Mouse (Mus musculus): ENCODE data around the gene Myo3a.

GRCm38 (mm10) chr2:22663731-22664130 lies 436.4 kb downstream of the Myo3a start:
- TF ChIP-seq TAL1 (IDR thresholded peaks at IDR 0.05; ENCODE audit: low read length) (no peak), GATA1 (IDR thresholded peaks at IDR 0.05; ENCODE audit: low read length) (no peak)
